Mouse (Mus musculus): ENCODE results near the gene Itga3.

Gene Itga3

GRCm38 (mm10) chr11:95071266-95071665, 5.3 kb downstream of the Itga3 start:
- no peak for DNase-seq (ENCODE audit: low read depth, low spot score)

- no peak for DNase-seq (ENCODE audit: low read depth, low spot score)
Measured at GRCm38 (mm10) chr11:95070140-95071107, 6.2 kb downstream of the Itga3 start.

- DNase-seq (ENCODE audit: low read depth, low spot score): no peak
Measured at GRCm38 (mm10) chr11:95069226-95069957, 7.2 kb downstream of the Itga3 start.

DNA sequence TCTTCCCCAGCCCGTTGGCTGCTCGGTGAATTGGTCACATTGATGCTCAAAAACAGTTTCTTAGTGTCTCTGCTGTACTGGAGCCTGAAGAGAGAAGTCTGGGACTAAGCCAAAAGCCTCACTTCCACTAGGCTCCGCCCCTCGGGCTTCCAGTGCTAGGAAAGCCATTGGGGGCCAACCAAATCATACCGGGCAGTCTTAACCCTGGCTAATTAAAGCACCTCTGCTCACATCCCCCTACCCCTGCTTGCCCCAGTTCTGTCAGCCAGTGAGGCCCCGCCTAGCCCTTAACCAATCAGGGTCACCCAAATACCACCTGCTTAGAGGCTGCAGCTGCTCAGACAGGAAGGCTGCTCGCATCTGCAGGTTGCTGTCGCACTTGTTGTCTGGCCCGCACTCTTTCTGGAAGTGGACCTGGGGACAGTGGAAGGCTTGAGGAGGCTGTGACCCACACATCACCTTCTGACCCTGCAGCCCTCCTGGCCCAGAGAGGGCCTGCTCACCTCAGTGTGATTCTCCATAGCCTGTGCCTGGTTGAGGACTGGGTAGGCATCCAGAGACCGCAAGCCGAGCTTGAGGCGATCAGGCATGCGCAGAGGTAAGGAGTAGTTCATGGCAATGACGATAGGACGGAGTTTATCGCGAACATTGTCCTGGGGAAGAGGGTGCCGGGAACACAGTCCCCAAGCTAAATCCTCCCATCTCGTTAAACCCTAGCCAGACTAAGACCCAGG, 19.7 kb downstream of the Itga3 start:
- DNase-seq (ENCODE audit: low read depth, low spot score): peak; percentile 95

DNA sequence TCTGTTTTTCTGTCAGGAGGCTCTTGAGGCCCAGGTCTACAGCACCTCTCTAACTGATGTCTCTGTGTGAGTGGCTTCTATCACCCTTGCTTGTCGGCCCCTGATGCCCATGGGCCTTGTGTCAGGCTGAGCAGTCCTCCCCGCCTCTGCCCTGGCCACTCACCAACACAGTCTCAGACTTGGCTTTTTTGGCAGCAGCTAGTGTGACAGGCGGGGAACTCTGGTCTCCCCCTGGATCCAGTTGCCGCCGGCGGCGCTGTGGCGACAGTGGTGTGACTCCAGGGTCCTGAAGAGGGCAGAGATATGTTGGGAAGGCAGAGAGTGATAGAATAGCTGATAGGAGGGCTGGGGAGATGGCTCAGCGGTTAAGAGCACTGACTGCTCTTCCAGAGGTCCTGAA, 23.5 kb downstream of the Itga3 start:
- no peak for DNase-seq (ENCODE audit: low read depth, low spot score)

- peak; percentile 72 for DNase-seq (ENCODE audit: low read depth, low spot score)
Measured at GRCm38 (mm10) chr11:95046980-95047680, 29.5 kb downstream of the Itga3 start.

- no peak for DNase-seq (ENCODE audit: low read depth, low spot score)
Measured at GRCm38 (mm10) chr11:95044185-95044870, 32.3 kb downstream of the Itga3 start.

- no peak for DNase-seq (ENCODE audit: low read depth, low spot score)
Measured at GRCm38 (mm10) chr11:95043608-95044007, 33.0 kb downstream of the Itga3 start.

GRCm38 (mm10) chr11:95043060-95043459, 33.5 kb downstream of the Itga3 start:
- DNase-seq (ENCODE audit: low read depth, low spot score): no peak

GRCm38 (mm10) chr11:95042096-95042495, 34.5 kb downstream of the Itga3 start:
- DNase-seq (ENCODE audit: low read depth, low spot score): peak; percentile 42

DNA sequence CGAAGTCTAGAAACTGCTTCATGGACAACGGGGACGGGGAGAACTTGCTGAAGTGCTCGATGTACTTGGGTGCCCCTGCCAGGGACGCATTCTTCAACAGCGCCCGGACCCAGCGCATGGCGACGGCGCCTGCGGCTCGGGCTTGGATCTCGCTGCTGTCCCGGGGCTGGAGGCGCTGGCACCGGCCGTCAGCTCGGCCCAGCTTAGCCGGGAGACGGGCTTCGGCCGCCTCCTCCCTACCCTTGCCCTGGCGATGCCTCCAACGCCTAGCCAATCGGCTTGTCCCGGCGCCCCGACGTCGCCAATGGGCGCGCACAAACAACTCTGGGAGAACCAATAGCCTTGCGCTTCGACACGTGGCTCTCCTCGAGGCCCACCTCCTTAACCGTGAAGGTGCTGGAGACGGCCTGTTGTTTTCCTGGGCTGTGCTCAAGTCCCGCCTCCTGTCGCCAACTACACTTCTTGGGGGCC, 35.4 kb downstream of the Itga3 start, which contains the start of gene Pdk2:
TSS of gene Pdk2 (minus strand) at position 216 of the 471 bp plus-strand sequence.
- DNase-seq (ENCODE audit: low read depth, low spot score): no peak

DNA sequence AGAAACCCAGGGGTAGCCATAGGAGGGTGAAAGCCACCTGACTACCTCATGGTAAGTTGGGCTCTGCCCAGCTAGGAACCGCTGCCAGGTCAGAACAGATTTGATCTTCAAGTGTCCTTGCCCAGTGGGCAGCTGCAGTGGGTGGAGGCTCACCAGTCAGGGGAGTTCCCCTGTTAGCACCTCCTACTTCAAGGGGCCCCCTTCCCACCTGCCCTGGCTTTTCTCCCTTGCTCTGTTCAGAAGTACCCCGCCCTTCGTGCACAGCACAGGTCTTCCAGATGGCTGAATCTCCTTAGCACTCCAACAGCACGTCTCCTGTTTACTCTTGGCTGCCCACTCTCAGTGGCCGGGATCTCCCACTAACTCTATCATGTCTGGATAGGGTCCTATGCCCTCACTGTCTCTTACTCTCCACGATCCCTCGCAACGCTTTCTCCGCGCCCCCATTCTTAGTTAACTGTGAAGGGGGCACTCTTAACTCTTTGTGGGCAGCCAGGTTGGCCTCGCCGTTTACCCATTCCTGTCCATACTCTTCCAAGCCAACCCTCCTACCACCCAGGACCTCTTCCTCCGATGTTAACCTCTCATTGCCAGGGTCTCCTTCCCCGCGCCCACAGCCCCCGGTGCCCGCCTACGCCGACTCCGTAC, 36.0 kb downstream of the Itga3 start:
- DNase-seq (ENCODE audit: low read depth, low spot score): no peak

GRCm38 (mm10) chr11:95039766-95040165, 36.8 kb downstream of the Itga3 start:
- DNase-seq (ENCODE audit: low read depth, low spot score): no peak

DNA sequence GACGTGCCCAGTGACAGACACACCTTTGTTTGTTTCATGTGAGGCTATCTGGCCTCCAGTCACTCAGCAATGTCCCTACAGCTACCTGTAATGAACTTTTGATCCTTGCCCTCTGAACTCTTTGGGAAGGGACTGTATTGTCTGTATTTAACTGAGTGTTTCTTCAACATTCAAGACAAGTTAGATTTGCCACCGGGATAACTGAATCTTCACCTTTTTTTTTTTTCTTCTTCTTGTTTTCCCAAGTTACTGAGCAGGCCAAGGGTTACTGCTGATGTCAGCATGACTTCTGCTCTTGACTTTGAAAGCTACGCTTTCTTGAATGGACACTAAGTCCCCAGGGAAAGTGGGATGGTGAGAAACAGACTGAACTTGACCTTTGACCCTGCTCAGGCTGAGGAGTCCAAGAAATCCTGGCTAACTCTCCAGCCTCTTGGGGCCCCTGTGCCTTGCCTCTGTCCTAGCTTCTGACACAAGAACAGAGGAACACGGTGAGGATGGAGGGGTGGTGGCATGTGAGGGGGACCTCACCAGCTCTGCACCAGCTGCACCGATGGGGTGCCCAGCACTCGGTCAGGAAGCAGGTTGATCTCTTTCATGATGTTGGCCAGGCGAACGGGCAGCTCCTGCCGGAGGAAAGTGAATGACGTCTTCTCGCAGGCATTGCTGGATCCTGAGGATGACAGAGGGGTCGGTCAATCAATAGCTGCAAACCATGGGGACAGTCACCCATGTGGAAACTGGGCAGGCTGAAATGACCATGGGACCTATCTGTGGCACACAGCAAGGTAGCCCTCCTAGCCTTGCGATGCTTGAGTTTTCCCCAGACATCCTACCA, 37.6 kb downstream of the Itga3 start:
- no peak for DNase-seq (ENCODE audit: low read depth, low spot score)

DNA sequence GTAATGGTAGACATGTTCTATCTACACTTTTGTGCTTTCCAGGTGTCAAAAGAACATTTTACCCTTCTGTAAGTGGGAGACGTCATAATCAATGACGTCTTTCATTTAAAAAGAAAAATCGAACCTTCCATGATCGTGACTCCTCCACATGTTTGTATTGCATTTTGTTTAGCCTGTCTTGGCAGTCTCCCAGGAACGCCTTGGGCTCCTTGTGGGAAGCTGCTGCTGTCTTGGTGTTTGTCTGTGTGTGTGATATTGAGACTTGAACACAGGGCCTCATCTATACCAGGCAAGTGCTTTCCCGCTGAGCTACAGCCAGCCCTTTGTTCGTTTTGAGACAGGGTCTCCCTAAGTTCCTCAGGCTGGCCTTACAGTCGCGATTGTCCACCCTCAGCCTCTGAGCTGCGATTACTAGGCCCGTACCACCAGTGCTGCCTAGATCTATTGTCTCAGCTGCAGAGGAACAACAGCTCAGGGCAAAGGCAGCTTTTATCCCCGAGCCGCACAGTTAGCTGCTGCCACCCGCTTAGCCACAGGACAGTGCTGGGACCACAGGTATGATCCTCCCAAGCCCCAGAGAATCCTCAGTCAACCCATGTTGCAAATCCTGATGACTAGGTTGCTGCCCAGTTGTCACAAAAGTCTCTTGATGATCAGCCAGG, 38.3 kb downstream of the Itga3 start:
- DNase-seq (ENCODE audit: low read depth, low spot score): no peak

GRCm38 (mm10) chr11:95037306-95037705, 39.3 kb downstream of the Itga3 start:
- no peak for DNase-seq (ENCODE audit: low read depth, low spot score)

DNA sequence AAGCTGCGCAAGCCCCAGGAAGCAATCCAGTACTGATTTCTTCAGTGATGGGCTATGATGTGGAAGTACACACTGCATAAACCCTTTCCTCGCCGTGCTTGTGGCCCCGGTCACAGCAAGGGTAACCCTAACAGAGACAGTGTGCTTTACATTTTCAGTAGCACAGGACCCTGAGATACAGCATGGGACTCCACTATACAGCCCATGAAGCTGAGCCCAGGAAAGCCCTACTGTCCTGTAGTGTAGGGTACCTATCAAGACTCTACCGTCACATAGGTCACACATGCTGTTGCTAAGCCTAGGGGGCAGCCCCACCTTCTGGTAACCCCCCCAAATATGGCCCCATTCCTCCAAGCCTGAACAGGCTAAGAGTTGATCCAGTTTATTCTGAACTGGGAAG, 40.1 kb downstream of the Itga3 start:
- DNase-seq (ENCODE audit: low read depth, low spot score): no peak

DNA sequence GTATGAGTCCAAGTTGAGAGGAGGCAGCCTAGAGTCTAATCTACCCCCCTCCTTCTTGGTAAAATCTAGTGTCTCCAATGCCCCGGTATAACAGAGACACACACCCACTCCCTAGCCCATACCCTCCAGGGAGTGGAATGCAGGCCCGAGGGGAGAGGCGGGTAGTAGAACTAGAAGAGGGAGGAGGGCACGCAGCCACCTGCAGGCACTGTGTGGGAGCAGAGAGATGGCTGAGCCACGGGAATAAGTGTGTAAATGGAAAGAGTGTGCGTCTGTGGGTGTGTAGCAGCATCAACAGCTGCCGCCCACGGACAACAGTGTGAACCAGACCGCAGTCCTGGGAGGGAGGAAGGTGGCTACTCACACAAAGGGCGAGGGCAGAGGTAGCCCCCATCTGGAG, 41.7 kb downstream of the Itga3 start:
- no peak for DNase-seq (ENCODE audit: low read depth, low spot score)

- no peak for DNase-seq (ENCODE audit: low read depth, low spot score)
Measured at GRCm38 (mm10) chr11:95033617-95034016, 43.0 kb downstream of the Itga3 start.

Data from A20 (cell line).